In the genomic region with DNA sequence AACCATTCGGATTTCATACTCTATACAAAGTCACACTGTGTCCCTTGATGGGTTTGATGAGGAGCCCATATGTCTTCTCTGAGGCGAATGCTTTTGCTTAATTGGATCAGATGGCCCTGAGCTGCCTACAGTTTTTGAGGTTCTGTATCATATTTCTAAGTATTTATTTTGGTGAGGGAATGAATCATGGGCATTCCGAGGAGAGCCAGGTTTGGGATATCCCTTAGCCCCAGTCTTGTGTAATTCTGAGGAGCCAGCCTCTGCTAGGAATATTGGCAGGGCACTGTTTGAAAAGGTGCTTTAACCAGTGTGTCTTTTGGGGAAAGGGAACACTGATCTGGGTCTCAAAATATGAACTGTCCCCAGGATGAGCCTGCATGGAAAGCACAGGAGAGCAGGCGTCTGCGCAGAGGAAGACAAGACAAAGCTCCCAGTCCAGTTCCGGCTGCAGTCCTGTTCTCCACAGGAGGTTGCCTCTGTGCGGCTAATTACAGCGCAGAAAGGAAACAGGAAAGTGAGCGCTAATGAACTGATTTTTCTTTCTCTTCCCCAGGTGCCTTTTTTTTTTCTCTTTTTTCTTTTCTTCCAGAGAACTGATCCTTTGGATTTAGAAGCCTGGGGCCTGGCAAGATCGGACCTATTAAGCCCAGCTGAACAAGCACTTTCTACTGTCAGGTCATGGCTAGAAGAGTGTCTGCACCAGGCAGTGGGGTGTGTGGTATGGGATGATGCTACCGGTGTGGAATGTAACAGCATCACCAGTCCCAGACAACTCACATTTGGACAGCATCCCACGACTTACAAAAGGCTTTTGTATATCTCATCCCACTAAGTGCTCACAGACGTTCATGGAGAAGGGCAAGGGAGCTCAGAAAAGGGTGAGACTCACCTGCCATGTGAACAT, we compare ENCODE assay signal across 9 mouse cellular contexts.
DNase-seq lines count a peak whose midpoint lies in the region; ATAC-seq and TF ChIP-seq lines count a peak whose summit lies in the region.
"Had no signal": no experiment of that assay in that cellular context is flagged by ENCODE, and none has a peak within 500 bp of the region (broad histone marks: within the 10 kb centered on the region; RNA-seq: fewer than 3 reads in every experiment).

No protein-coding gene starts in this region.

- peaks cover 0 to 5% of the 10 kb centered on the region in 2 experiments; a peak in 2 of 4 replicates for H3K4me1 ChIP-seq in ES-E14 (ENCODE audit: control insufficient read depth in 2 of 2, insufficient read depth in 2 of 2, low read length in 2 of 2, poor library complexity in 1 of 2)
- H3K4me1 ChIP-seq in embryonic facial prominence, embryonic 13.5 days = peaks cover 19% of the 10 kb centered on the region
- no peaks in the 10 kb centered on the region for H3K4me1 ChIP-seq in intestine, embryonic 16.5 days (ENCODE audit: control insufficient read depth, insufficient read depth, low read length)
- no peaks in the 10 kb centered on the region for H3K4me1 ChIP-seq in kidney, embryonic 15.5 days

- DNase-seq in heart, postnatal 10 days = peak; percentile 14 to 43
- DNase-seq in heart, adult 9 months (ENCODE audit: low spot score in 2 of 2) = no peak
- no peak for DNase-seq in ES-E14 (ENCODE audit: low read depth, low spot score)
- DNase-seq in left cerebral cortex, postnatal 10 days (ENCODE audit: extremely low spot score in 1 of 2, low spot score in 2 of 2) = no peak
- no peak for DNase-seq in spleen, postnatal 36 days (ENCODE audit: low spot score in 2 of 2)
- DNase-seq: gastrocnemius, adult 2 months had no signal

- peak overlapping the region; percentile 16; the same call in 1 of the 2 replicates for H3K9ac ChIP-seq in ES-E14 (ENCODE audit: insufficient read depth, low read depth, low read length, poor library complexity, severe bottlenecking)
- no peak overlapping the region for H3K9ac ChIP-seq in embryonic facial prominence, embryonic 13.5 days
- no peak overlapping the region for H3K9ac ChIP-seq in intestine, embryonic 16.5 days (ENCODE audit: low read depth, low read length)
- H3K9ac ChIP-seq in kidney, embryonic 15.5 days = no peak overlapping the region

- no peak overlapping the region for H3K4me2 ChIP-seq in embryonic facial prominence, embryonic 13.5 days
- H3K4me2 ChIP-seq in intestine, embryonic 16.5 days (ENCODE audit: low read depth, low read length) = no peak overlapping the region
- no peak overlapping the region for H3K4me2 ChIP-seq in kidney, embryonic 15.5 days

- intact Hi-C loops in heart, postnatal 10 days (cut with DNase I) = no loop called here
- intact Hi-C loops in left cerebral cortex, postnatal 10 days (cut with DNase I) = no loop called here

- in situ Hi-C loops in ES-E14 (cut with MboI; ENCODE audit: low sequenced_read_pairs in 2 of 2, unreplicated experiment in 2 of 2) = no loop called here

- ATAC-seq in embryonic facial prominence, embryonic 13.5 days (ENCODE audit: insufficient number of reproducible peaks, insufficient read depth, low FRiP score, low TSS enrichment, low read depth) = no peak
- peak; percentile 55; the same call in 1 of the 2 replicates for ATAC-seq in intestine, embryonic 16.5 days
- no peak for ATAC-seq in kidney, embryonic 15.5 days (replicated peaks; ENCODE audit: low FRiP score)

- H3K27me3 ChIP-seq in embryonic facial prominence, embryonic 13.5 days = no peaks in the 10 kb centered on the region
- no peaks in the 10 kb centered on the region for H3K27me3 ChIP-seq in intestine, embryonic 16.5 days (replicated peaks; ENCODE audit: control insufficient read depth, insufficient read depth, low read length)
- no peaks in the 10 kb centered on the region for H3K27me3 ChIP-seq in kidney, embryonic 15.5 days

- H3K9me3 ChIP-seq in ES-E14 (ENCODE audit: control insufficient read depth, insufficient read depth, low read depth, low read length) = no peaks in the 10 kb centered on the region
- H3K9me3 ChIP-seq in embryonic facial prominence, embryonic 13.5 days = no peaks in the 10 kb centered on the region
- no peaks in the 10 kb centered on the region for H3K9me3 ChIP-seq in intestine, embryonic 16.5 days (ENCODE audit: control insufficient read depth, low read length)
- no peaks in the 10 kb centered on the region for H3K9me3 ChIP-seq in kidney, embryonic 15.5 days (replicated peaks)

- H3K36me3 ChIP-seq in ES-E14 (ENCODE audit: control insufficient read depth, insufficient read depth, low read length, poor library complexity, severe bottlenecking) = no peaks in the 10 kb centered on the region
- H3K36me3 ChIP-seq in embryonic facial prominence, embryonic 13.5 days = no peaks in the 10 kb centered on the region; the same call in 1 of the 2 replicates
- H3K36me3 ChIP-seq in intestine, embryonic 16.5 days (ENCODE audit: control insufficient read depth, insufficient read depth, low read length) = no peaks in the 10 kb centered on the region
- H3K36me3 ChIP-seq in kidney, embryonic 15.5 days = no peaks in the 10 kb centered on the region

- no peak overlapping the region for H3K4me3 ChIP-seq in ES-E14 (ENCODE audit: insufficient read depth in 1 of 2, low read depth in 1 of 2, low read length in 2 of 2, poor library complexity in 1 of 2, severe bottlenecking in 1 of 2)
- no peak overlapping the region for H3K4me3 ChIP-seq in embryonic facial prominence, embryonic 13.5 days
- no peak overlapping the region for H3K4me3 ChIP-seq in intestine, embryonic 16.5 days (ENCODE audit: low read length)
- no peak overlapping the region for H3K4me3 ChIP-seq in kidney, embryonic 15.5 days (replicated peaks)
- H3K4me3 ChIP-seq: gastrocnemius, adult 2 months had no signal

- H3K27ac ChIP-seq in ES-E14 (ENCODE audit: insufficient read depth, low read depth, low read length, poor library complexity, severe bottlenecking) = no peak overlapping the region
- peak overlapping the region; percentile 39; the same call in 1 of the 2 replicates for H3K27ac ChIP-seq in embryonic facial prominence, embryonic 13.5 days
- no peak overlapping the region for H3K27ac ChIP-seq in intestine, embryonic 16.5 days (ENCODE audit: low read length)
- no peak overlapping the region for H3K27ac ChIP-seq in kidney, embryonic 15.5 days
- H3K27ac ChIP-seq: gastrocnemius, adult 2 months had no signal

- WGBS in embryonic facial prominence, embryonic 13.5 days = 20% methylated on average over 13 of the region's 13 CpGs
- 46% methylated on average over 13 of the region's 13 CpGs for WGBS in intestine, embryonic 16.5 days
- WGBS in kidney, embryonic 15.5 days = 52% methylated on average over 13 of the region's 13 CpGs

TF ChIP-seq in ES-E14, 5 proteins besides CTCF, POLR2A, EP300 and RAD21:
- TF ChIP-seq ZC3H11A (IDR thresholded peaks at IDR 0.05; ENCODE audit: borderline replicate concordance, low read depth, low read length) (no peak), CHD2 (IDR thresholded peaks at IDR 0.05; ENCODE audit: low read depth, low read length) (no peak)

Comparison
In these comparisons a context has a peak if more than half of its experiments do, and no peak if none do; other contexts are left out.
1. DNase-seq: peak in heart, postnatal 10 days (2 of 2); none in heart, adult 9 months (0 of 2), ES-E14 (single experiment), left cerebral cortex, postnatal 10 days (0 of 2) and spleen, postnatal 36 days (0 of 2).